Mouse (Mus musculus) adrenal gland, postnatal 10 days (tissue): Measurements from ENCODE around the gene Mcrip2. TPM values are rescaled to one million over a fixed set of nuclear protein-coding genes. Genes with fewer than 3 reads are reported as not detected.

ENCODE experiments used
- DNase-seq: peaks from one replicate; pipeline ENCODE4 v3.0.0; 2021; ENCODE audit warnings: mixed read lengths
- total RNA-seq, 2 experiments: library from RNA; stranded (reverse); gene quantifications; 2 replicates each; pipeline ENCODE4 v1.2.3; 2021

Gene Mcrip2
- total RNA-seq, 2 experiments from 2014 or later: 319 to 366 TPM

DNA sequence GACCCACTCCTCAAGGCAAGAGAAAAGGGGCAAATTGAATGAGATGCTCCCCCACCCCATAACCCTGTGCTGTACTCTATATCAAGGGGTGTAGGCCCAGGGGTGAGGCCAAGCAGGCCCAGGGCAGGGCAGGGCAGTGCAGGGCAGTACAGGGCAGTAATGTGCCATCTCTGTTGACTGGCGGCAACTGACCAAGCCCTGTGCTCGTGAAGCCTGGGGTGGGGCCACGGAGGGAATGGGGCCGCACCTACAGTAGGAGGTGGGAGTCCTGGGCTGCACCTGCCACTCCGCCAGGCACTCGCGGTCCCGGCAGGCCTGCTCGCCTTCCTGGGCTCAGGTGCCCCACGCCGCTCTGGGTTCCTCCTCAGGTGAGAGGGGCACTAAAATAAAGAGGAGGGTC lies 3.3 kb downstream of the Mcrip2 start:
- DNase-seq: no peak

DNA sequence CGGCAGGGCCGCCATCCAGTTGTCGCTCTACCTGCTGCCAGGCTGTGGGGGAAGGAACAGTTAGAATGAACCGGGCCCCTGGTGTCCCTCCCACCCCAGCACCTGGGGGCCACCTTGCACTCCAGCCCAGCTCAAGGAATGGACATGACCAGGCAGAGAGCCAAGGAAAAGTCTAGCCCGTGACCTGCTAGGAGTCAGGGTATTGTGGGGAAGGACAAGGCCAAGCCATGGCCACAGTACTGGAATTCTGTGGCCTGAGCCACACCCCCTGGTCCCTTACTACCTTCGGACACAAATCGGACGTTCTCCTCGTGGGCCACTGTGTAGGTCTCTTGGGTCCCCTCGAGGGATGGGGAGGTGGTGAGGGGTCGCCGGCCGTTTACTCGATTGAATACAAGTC lies 4.3 kb downstream of the Mcrip2 start:
- DNase-seq: peak; percentile 45

DNA sequence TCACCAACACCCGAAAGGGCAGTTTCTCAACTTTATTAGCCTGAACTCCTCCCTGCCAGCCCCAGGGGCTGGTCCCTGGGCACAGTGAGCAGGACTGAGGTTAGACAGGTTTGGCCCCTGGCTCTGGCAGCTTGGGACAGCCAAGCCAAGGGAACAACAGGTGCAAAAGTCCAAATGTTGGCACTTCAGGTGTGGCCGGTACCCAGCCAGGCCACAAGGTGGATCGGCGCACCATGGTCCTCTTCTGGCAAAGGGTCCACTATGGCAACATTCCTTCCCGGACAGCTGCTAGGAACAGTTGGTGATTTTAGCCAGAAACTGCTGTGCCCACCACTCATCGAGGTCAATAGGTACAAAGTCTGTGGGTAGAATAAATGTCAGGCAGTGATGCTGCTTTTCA lies 4.9 kb downstream of the Mcrip2 start:
- no peak for DNase-seq

DNA sequence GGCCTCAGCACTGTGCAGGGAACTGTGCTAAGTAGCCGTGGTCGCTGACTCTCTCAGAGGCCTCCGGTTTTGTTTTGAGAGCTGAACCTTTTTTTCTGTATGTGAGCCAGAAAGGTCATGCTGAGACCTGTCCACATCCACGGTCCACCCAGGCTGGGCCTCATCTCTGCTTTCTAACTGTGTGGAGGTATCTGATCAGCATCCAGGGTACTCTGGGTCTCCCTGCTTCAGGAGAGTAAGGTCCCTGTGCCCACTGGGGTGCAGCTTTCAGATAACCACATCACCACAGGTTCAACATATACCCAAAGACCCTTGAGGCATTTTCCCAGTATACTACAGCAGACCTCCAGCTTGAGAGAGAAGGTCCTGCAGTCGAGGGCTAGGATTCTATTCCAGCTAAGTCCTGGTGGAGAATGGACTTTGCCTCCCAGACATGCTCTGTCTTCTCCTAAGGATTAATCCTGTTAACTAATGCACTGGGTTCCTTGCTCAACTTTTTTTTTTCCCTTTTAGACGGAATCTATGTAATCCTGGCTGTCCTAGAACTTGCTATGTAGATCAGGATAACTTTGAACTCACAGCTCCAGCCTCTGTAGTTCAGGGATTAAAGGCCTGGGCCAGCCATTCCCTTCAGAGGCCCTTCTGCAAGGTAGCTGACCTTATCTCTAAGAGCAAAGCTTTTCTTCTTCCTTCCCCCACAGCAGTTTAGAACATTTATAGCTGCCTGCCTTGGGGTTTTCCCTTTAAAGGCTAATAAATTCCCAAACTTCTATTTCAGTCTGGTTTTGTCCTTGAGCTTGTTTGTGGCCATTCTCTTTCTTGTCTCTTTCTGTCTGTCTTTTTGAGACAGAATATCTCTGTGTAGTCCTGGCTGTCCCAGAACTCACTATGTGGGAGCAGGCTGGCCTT lies 6.6 kb downstream of the Mcrip2 start:
- no peak for DNase-seq

DNA sequence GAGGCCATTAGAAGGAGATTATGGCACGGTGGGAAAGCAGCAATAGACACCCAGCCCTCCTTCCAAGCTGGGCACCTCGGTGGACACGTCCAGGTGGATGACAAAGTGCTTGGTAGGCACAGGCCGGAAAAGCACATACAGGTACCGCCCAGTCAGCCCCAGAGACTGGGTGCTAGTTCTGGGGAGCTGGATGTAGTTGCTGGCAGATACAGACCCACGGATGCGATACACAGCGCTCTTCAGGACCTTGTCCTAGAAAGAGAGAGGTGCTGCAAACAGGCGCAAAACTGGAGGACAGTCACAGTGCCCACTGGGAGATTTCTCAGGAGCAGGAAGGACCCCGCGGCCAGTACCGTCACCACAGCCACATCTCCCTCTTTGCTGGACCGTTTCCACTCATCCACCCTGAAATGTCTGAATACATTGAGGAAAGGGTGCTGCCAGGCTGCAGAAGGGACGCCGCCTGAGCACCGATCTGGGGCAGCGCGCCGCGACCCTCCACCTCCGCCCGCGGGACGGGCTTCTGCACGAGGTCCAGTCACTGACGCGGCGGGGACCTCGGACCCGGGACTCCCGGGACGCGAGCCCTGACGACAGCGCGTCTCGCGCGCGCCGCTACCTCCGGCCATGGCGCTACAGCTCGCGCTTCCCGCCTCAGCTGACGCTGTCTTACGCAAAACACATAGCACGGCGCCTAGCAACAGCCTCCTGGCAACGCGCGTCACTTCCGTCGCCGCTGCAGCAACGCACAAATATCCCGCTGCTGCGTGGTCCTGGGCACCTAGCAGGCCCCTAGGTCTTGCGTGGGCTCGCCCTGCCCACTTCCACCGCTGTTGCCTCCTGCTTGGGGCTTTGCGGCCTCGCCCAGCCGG lies 7.5 kb downstream of the Mcrip2 start, which contains the start of gene Wdr90:
Wdr90 (minus strand) TSS at position 670 of the 872 bp plus-strand sequence.
- peak; percentile 95 for DNase-seq

DNA sequence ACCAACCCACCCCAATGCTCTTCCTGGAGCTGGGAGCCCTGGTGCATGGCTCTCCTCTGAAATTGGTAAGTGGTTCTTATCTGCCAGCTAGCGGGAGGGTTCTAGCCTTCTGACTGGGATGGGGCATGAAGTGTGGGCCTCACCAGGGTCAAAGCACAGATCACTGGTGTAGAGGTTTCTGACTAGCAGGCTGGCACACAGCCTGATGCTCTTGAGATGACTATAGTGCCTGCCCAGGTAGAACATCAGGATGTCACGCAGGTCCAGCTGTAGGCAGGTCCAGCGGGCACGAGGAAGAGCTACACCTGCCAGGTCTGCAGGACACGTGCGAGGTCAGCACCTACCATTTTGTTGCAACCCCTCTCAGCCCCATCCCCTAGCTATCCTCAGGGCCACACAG lies 8.3 kb downstream of the Mcrip2 start:
- DNase-seq: no peak

DNA sequence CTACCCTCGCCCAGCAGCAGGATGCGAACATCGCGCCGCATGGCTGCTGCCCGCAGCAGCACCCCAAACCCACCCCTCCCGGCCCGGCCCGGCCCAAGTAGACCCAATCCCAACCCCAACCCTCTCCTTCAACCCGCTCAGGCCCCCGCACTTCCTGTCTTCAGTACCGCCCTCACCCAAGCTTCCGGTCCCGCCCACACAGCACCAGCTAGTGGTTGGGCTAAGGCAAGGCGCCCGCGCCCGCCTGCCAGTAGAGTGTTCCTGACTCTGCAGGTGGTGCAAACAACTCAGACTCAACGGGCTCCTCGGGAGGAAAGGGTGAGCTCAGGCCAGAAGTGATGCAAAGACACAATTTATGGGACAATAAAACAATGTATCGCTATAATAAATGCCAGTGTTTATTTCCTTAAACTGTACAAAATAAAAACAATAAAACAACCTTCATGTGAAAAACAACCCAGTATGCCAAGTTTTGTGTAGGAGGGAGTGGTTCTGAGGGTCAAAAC lies 24.1 kb downstream of the Mcrip2 start, which contains the start of gene Rhot2:
Rhot2 (minus strand) TSS at position 456 of the 506 bp plus-strand sequence.
- peak; percentile 97 for DNase-seq

DNA sequence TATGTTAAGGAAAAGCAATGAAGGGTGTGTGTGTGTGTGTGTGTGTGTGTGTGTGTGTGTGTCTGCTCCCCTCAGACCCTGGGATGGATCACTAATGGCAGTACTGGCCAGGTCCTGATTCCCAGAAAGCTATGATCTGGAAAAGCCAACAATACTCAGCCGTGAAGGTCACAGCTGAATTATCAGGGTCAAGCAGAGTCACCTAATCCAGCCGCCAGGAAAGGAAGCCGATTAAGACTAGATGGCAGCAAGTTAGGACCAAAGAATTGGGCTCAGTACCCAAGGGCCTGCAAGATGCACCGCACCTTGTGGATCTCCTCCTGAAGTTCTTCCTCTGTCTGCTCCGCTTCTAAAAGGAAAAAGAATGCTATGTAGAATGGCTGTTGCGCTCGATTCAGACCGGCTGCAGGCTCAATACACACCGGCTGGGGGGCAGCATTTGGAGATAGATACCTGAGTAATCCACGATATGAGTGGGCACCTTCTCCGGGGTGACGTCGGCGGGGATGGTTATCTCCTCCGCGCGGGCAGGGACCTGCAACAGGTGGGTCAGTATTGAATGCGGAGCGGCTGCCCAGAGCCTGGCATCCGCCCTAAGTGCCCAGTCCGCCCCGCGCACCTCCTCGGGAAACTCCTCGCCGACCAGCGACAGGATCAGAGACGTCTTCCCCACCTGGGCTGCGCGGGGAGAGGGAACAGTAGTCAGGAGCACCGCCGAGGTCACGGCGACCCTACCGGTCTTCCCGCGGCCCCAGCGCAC lies 24.7 kb downstream of the Mcrip2 start:
- DNase-seq: no peak

DNA sequence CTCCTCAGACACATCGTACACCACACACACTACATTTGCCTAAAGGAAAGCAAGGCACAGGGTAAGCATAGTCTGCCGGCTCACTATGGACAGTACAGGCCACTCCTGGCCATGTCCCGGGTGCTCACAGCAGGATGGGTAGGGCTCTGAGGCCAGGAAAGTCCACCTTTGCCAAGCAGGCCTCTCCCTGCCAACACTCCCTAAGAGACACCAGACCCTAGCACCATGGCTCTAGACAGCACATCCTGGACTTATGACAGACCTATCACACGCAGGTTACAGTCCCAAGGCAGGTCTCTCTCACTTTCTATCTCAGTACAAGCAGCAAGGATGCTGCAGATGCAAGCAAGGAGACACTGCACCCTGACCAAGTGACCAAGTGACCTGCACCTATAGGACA lies 25.4 kb downstream of the Mcrip2 start:
- DNase-seq: no peak

DNA sequence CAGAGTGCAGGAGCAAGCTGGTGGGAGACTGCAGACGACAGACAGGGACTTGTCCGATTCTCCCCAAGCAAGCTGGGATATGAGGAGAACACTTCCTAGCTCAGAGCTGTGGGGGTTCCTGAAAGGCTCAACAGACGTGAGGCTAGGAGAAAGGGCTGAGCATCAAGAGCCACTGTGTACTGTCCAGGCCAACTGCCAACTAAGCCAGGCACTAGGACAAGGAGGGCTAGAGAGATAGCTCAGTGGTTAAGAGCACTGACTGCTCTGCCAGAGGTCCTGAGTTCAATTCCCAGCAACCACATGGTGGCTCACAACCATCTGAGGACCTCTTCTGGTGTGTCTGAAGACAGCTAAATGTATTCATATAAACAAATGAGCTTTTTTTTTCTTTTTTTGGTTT lies 26.1 kb downstream of the Mcrip2 start:
- no peak for DNase-seq

DNA sequence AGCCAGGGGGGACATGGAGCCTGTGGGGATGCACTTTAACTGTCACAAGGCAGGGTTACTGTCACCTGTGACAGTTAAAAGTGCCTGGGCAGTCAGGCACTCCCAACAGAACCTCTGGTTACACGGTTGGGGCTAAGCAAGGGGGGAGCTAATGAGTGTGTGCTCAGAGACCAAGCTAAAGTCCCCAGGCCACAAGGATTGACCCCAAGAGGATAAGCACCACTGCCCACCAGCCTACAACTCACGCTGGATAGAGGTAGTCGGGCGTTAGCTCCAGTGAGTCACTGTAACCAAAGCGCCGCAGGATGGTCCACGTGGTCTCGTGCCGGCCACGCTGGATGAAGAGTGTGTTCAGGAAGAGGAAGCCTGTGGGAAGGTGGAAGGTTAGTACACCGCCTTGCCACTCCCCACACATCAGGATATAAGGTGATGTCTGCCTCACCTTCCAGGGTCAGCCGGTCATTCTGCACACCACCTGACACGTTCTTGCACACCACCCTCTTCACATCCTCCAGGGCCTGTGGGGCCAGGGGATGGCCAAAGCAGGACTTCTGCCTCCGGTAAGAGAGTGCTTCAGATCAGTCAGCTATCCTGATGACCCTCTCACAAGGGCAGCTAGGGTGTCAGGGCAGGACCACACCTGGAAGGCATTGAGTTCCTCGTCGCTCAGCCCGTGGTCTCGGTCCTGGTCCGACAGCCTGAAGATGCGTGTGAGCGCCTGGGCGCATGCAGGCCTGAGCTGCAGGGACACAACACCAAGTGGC lies 27.3 kb downstream of the Mcrip2 start, which contains the start of gene Gm20683:
Gm20683 (minus strand) TSS at position 647 of the 764 bp plus-strand sequence.
- no peak for DNase-seq

DNA sequence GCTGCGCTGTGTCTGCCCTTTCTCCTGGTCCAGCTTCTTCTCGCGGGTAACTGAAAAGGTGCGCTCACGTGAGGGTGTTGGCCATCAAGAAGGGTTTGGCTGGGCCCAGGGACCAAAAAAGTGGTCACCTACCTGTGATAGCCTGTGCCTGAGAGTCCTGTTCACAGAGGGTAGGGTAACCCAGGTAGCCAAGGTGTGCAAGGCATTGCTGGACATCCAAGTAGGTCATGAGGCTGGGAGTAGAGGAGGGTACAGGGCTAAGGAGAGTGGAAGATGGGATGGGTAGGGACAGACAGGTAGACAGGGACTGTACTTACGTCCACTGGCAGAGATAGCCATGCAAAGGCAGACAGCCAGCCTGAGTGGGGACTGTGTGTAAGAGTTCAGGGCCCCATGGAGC lies 28.0 kb downstream of the Mcrip2 start:
- no peak for DNase-seq

DNA sequence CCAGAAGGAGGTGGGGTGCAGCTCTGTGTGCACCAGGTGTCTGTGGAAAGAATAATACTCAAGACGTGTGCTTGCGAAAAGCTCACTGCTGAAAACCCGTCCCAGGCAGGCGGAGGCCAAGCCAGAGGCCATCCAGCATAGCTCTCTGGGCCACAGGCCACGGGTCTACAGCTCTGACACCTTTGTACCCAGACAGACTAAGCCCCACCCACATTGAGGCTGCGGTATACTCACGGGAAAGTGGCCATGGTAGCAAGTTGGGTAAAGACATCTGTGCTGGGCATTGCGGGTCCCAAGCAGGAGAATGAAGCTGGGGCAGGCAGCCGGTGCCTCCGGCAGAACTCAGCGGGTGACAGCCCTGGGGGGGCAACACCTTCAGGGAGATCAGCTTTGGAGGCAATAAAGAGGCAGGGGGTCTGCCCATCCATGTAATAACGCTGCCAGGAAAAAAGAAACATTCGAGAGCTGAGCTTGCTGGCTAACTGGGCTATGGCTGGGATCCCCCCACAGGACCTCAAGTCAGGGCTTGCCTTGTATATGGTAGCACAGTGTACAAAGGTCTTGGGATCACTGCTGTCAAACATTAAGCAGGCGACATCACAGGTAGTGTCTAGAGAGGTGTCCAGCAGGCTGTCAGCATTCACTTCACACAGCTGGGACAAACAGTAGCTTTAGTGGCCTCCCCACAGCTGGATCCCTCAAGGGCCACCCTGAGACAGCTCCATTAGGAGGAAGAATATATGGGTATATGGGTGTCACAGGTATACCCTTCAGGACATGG lies 28.9 kb downstream of the Mcrip2 start:
- no peak for DNase-seq

DNA sequence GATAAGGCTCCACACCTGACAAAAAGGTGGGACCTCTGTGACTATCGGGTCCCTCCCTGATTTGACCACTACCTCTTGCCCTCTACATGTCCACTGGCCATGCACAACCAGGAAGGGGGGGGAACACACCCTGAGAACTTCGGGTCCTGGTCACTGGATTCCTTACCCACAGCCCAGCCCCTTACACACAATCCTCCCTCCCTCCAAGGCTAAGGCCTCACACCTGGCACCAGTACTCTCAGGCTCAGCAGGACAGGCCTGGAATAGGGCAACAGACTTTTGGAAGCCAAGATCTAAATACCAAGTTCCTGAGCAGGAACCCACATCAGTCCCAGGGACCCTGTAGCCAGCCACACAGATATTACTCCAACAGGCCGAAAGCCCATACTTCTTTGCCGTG lies 29.7 kb downstream of the Mcrip2 start:
- no peak for DNase-seq

DNA sequence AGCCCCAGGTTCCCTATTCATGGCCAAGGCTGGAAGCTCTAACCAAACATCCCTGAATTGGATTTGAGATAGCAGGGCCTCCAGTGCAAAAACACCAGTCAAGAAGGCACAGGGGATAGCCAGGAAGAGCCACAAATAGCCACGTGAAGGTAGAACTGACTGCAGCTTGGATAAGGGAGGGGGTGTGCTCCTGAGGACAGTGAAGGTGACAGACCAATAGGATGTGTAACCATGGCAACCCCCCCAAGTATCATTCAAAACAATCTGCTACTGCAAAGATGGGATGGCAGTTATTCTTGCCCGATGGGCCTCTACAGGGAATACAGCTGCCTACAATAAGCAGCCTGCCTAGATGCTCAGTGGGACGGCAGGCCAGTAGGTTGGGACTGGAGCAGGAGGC lies 31.0 kb downstream of the Mcrip2 start:
- no peak for DNase-seq

DNA sequence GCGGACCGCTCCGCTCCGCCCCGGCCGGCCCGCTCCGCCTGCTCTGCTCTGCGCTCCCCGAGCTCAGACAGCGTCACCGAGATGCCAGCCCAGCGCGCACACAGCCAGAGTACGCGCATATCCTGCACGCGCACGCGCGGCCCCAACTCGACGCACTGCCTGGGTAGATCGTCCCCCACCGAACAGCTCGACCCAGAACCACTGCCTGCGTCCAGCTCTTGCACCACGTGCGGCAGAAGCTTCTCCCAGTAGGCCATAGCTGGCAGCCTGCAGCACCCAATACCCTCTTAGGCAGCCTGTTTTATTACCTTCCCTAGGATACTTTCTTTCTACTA lies 31.5 kb downstream of the Mcrip2 start, which contains the start of gene Rhbdl1:
Rhbdl1 (minus strand) TSS at position 220 of the 335 bp plus-strand sequence.
- peak; percentile 90 for DNase-seq

DNA sequence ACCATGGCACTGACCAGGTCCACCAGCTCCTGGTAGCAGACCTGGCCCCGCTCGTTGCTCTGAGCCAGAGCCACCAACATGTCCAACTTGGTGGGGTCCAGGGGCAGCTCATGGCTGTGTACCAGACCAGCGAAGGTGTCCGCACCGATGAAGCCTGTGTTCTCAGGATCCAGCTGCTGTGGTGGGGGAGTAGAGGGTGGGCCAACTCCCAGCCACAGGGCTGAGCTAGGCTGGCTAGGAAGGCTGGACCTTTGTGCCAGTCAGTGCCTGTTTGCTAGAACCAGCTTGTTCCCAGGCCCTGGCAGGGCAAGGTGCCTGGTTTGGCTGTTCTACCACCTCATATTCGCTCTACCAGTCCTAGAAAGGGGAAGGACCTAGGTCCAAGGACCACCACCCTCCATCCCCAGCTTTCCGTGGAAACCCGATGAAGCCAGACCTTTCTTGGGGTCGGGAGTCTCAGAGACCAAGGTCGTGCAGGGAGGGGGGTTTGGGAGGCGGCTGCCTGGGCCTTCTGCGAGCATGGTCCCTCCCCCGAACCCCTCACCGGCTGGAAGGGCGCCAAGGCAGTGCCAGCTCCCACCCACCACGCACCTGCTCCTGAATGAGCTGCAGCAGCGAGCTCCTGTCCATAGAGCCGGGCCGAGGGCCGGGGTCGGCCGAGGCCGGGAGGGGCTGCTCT lies 32.0 kb downstream of the Mcrip2 start:
- DNase-seq: peak; percentile 59

DNA sequence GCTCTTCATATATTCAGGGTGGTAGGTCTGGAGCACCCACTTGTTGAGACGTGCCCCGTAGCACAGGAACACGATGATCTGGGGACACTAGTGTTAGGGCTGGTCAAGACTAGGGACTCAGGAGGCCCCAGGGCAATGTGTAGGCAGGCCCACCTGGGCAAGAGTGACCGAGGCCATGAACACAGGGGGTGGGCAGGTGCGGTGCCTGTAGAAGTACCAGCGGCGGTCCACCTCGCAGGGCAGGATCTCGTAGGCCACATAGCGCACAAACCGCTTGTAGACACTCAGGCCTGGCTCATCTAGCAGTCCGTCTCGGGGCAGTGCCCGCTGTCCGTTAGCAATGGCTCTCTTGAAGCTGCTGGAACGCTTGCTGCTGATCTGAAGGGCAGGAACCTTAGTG lies 32.7 kb downstream of the Mcrip2 start:
- peak; percentile 37 for DNase-seq

DNA sequence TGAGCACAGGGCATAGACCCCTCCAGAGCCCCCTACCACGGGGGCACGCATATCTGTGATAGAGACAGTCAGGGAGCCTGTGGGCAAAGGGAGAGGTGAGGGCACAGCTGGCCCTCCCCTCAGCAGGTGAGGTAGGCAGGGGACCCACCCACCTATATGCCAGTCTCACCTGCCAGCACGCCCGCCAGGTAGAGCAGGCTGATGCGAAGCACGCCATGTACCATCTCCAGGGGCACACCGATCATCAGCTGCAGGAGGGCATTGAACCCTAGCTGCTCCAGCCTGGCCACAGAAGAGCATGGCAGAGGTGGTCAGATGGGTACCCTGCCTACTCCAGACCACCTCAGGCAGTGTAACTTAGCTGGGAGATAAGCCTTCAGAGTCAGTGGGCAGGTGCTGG lies 33.3 kb downstream of the Mcrip2 start:
- DNase-seq: no peak
